Mouse (Mus musculus): Measurements from ENCODE around the gene Gm38394.

DNA sequence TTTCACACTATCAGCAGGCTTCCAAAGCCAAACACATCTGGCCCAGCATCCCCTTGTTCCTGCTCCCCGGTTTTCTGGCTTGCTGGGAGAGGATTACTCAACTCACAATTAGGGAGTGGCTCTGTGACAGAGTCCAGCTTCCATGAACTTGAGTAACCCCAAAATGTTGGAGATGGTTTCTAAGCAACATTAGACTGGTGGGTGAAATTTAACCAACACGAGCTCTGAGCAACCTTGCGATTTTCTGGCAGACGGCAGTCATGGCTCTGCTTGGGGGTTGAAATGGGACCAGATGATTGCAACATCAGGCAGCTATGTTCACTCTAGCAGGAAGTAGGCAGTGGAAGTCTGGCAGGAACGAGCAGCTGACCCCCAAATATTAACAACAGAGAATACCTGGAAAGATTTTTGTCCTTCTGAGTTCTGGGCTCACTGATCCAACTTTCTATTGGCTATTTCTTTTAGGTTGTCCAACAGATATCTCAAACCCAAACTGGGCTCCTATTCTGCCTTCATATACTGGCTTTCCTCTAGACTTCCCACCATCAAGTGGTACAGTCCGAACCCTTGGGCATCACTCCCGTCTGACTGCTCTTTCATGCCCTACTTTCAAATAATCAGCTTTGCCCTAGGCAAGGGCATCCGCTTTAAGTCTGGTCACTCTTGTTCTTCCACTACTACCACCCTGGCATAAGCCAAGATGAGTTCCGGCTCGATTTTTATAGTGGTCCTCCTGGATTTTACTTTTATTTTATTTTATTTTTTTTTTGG is 24.8 kb upstream of the Gm38394 start:
- TF ChIP-seq CTCF (IDR thresholded peaks at IDR 0.05; ENCODE audit: insufficient read depth, low read depth, low read length) (no peak), POLR2A (IDR thresholded peaks at IDR 0.05; ENCODE audit: insufficient read depth, low read depth, low read length) (no peak)
